Mouse (Mus musculus) embryonic facial prominence, embryonic 10.5 days (tissue): Measurements from ENCODE around the gene Pde4b. TPM values are rescaled to one million over a fixed set of nuclear protein-coding genes. Genes with fewer than 3 reads are reported as not detected.

Source experiments
- DNase-seq: peaks from one replicate; pipeline ENCODE4 v3.0.0-alpha.2; 2017; ENCODE audit warnings: low spot score
- H3K27ac ChIP-seq: fragments of 300-500 bp; sonication (generic); replicated peaks from 2 replicates; pipeline ENCODE4 v1.5.1; 2016; ENCODE audit warnings: mild to moderate bottlenecking
- H3K27me3 ChIP-seq: fragments of 300-500 bp; sonication (generic); replicated peaks from 2 replicates; pipeline ENCODE4 v1.6.1; 2016; ENCODE audit warnings: low read depth, mild to moderate bottlenecking; ENCODE audit not compliant: poor library complexity, severe bottlenecking
- H3K36me3 ChIP-seq: fragments of 300-500 bp; sonication (generic); replicated peaks from 2 replicates; pipeline ENCODE4 v1.6.1; 2016; ENCODE audit warnings: mild to moderate bottlenecking, moderate library complexity
- H3K4me1 ChIP-seq: fragments of 300-500 bp; sonication (generic); 2 replicates; pipeline ENCODE4 v1.6.1; 2016
- H3K4me3 ChIP-seq: fragments of 300-500 bp; sonication (generic); 2 replicates; pipeline ENCODE4 v1.5.1; 2016; ENCODE audit warnings: mild to moderate bottlenecking, moderate library complexity
- H3K9me3 ChIP-seq: fragments of 300-500 bp; sonication (generic); 2 replicates; pipeline ENCODE4 v1.6.1; 2016; ENCODE audit warnings: mild to moderate bottlenecking
- WGBS: fragments of 180-500 bp; shearing (Covaris S2); methylation state at CpG from one replicate; pipeline ENCODE4 v1.1.7; 2016; 5-methylcytosine and 5-hydroxymethylcytosine counted together
- polyA plus RNA-seq: library from polyadenylated mRNA; unstranded; fragments of >200 nt; fragmentation: Nextera tagmentation; extraction: Ambion mirVana; gene quantifications from 2 replicates; pipeline ENCODE4 v1.2.1, GENCODE M21; 2016

Pde4b gene
- polyA plus RNA-seq, 1 experiment from 2014 or later: 8.2 TPM

DNA sequence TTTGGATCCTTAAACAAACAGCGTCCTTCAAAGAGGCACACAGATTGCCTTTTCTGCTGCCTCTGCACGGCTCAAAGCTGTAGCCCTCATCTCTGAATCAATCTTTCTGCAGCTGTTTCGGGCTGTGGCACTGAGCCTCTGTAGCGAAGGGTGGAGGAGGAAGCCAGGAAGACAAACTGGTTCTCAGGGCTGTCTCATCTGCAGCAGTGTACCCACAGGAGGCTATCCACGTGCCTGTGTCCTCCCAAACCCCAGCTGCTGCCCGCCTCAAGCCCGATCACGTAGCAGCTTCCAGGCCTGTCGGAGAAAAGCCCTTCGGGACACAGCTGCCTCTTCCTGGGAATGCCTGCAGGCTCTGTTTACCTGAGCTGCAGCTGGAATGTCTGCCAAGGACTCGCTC lies 424.2 kb downstream of the Pde4b start:
- Histone ChIP-seq H3K4me3 (peak overlapping the region; percentile 37), H3K9me3 (no peaks in the 10 kb centered on the region), H3K27me3 (0 out of 2 replicates have a peak, but pooled peaks cover 4% of the 10 kb centered on the region), H3K27ac (peak overlapping the region; percentile 81), H3K4me1 (peaks cover 27% of the 10 kb centered on the region), H3K36me3 (no peaks in the 10 kb centered on the region)
- WGBS: 14% methylated on average over 11 of the region's 11 CpGs
- DNase-seq: peak; percentile 43

GRCm38 (mm10) chr4:102512940-102513339 lies 425.6 kb downstream of the Pde4b start:
- 88% methylated on average over 7 of the region's 7 CpGs for WGBS
- no peaks in the 10 kb centered on the region for H3K36me3 ChIP-seq

DNA sequence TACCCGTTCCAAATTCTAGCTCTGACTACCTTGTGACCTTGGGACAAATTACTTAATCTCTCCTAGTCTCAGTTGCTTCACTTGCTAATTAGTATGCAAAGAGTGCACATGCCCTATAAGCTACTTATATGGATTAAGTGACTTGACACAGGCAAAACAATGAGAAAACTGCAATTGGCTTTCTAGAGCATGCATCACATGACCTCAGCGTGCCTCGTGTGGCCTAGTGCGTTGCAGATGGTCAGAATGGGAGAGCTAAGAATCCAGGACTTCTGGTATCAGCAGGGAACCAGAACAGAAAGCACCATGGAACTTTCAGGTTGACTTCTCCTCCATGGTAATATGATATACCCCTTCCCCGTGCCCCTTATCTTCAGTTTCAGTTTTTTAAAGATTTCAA lies 426.2 kb downstream of the Pde4b start:
- Histone ChIP-seq H3K9me3 (no peaks in the 10 kb centered on the region), H3K27me3 (0 out of 2 replicates have a peak, but pooled peaks cover 4% of the 10 kb centered on the region), H3K4me1 (peaks cover 26% of the 10 kb centered on the region), H3K4me3 (no peak overlapping the region), H3K27ac (no peak overlapping the region), H3K36me3 (no peaks in the 10 kb centered on the region)
- 64% methylated on average over 5 of the region's 5 CpGs for WGBS
- no peak for DNase-seq

More at GRCm38 (mm10) chr4:102512940-102513339, 425.6 kb downstream of the Pde4b start:
- no peak for DNase-seq
- Histone ChIP-seq H3K4me1 (peaks cover 26% of the 10 kb centered on the region), H3K4me3 (no peak overlapping the region), H3K27ac (no peak overlapping the region), H3K9me3 (no peaks in the 10 kb centered on the region), H3K27me3 (0 out of 2 replicates have a peak, but pooled peaks cover 4% of the 10 kb centered on the region)

DNA sequence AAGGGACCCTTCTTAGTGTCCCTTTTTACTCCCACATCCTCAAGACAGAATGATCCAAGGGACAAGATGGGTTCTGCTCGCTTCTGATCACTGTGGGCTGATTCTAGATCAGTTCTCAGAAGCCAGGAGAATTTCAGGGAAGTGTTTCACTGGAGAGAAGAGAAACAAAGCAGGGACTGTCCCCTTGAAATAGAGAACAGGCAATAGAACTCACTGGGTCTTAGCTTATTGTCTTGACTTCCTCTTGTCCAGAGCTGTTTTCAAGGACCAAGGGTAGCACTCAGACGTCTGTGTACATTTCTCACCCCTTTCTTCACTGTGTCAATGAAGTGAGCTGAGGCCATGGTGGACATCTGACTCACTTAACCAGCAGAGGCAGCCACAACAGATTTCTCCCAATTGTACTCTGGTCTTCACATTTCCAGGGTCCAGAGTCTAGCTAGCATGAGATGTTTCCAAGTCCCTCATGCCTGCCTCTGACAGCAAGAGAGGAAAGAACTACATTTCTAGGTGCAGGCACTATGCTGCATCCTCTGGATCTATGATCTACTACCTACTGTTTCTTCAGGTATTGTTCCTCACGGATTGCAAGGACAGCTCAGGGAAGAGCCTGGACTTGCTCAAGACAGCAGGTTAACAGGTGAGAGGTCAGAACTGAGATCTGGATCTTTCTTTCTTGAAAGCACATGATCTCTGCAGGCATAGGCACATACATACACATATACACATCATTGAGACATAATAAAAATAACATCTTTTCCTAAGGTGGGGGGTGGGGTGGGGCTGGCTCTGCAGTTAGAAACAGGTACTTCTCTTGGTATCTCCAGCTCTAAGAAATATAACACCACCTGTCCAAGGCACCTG lies 427.9 kb downstream of the Pde4b start:
- no peak for DNase-seq
- Histone ChIP-seq H3K4me1 (peaks cover 22% of the 10 kb centered on the region), H3K27me3 (0 out of 2 replicates have a peak, but pooled peaks cover 4% of the 10 kb centered on the region), H3K4me3 (no peak overlapping the region), H3K9me3 (no peaks in the 10 kb centered on the region), H3K27ac (peak overlapping the region; percentile 4; the same call in 1 of the 2 replicates), H3K36me3 (no peaks in the 10 kb centered on the region)
- WGBS: 56% methylated on average over 3 of the region's 3 CpGs

- no peak for DNase-seq
- H3K27me3 ChIP-seq: 0 out of 2 replicates have a peak, but pooled peaks cover 4% of the 10 kb centered on the region
- no peaks in the 10 kb centered on the region for H3K9me3 ChIP-seq
- H3K4me3 ChIP-seq: no peak overlapping the region
- H3K36me3 ChIP-seq: no peaks in the 10 kb centered on the region
- peaks cover 13% of the 10 kb centered on the region for H3K4me1 ChIP-seq
- no peak overlapping the region for H3K27ac ChIP-seq
- 65% methylated on average over 4 of the region's 4 CpGs for WGBS
These were observed 429.1 kb downstream of the Pde4b start for GRCm38 (mm10) chr4:102516395-102516794.

GRCm38 (mm10) chr4:102516982-102517630 lies 429.8 kb downstream of the Pde4b start:
- 79% methylated on average over 7 of the region's 7 CpGs for WGBS
- no peaks in the 10 kb centered on the region for H3K36me3 ChIP-seq
- peaks cover 5% of the 10 kb centered on the region; the same call in 1 of the 2 replicates for H3K4me1 ChIP-seq

DNA sequence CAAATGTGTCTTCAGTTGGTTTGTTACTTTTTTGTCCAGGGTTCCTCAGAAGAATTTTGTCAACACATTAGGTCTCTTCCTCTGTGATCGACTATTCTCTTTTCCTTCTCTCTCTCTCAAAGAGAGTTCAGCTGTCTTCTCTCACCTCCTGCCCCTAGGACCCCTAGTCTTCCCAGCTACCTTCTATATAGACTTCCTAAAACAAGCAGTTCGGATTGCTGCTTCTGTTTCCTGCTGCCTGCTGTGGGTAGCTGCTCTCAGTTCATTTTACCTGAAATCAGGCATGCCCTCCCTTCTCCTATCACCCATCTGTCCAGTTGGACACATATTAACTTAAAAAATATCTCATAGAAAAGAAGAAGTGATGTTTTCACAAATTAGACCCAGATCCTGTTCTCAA lies 430.3 kb downstream of the Pde4b start:
- Histone ChIP-seq H3K4me3 (no peak overlapping the region), H3K36me3 (no peaks in the 10 kb centered on the region), H3K27ac (no peak overlapping the region), H3K4me1 (0 out of 2 replicates have a peak, but pooled peaks cover 3% of the 10 kb centered on the region), H3K9me3 (no peaks in the 10 kb centered on the region), H3K27me3 (0 out of 2 replicates have a peak, but pooled peaks cover 4% of the 10 kb centered on the region)
- DNase-seq: no peak
- 72% methylated on average over 2 of the region's 2 CpGs for WGBS

More at GRCm38 (mm10) chr4:102516982-102517630, 429.8 kb downstream of the Pde4b start:
- Histone ChIP-seq H3K4me3 (no peak overlapping the region), H3K27me3 (0 out of 2 replicates have a peak, but pooled peaks cover 4% of the 10 kb centered on the region), H3K27ac (no peak overlapping the region), H3K9me3 (no peaks in the 10 kb centered on the region)
- no peak for DNase-seq

- Histone ChIP-seq H3K27me3 (0 out of 2 replicates have a peak, but pooled peaks cover 4% of the 10 kb centered on the region), H3K4me1 (0 out of 2 replicates have a peak, but pooled peaks cover 3% of the 10 kb centered on the region), H3K9me3 (no peaks in the 10 kb centered on the region), H3K36me3 (no peaks in the 10 kb centered on the region), H3K4me3 (no peak overlapping the region), H3K27ac (no peak overlapping the region)
- WGBS: 94% methylated on average over 2 of the region's 2 CpGs
- DNase-seq: no peak
These were observed 431.0 kb downstream of the Pde4b start for GRCm38 (mm10) chr4:102518341-102518740.

GRCm38 (mm10) chr4:102520669-102521261 lies 433.4 kb downstream of the Pde4b start:
- H3K36me3 ChIP-seq: no peaks in the 10 kb centered on the region
- no peaks in the 10 kb centered on the region for H3K4me1 ChIP-seq
- no peak overlapping the region for H3K4me3 ChIP-seq
- no peak for DNase-seq
- H3K27me3 ChIP-seq: no peaks in the 10 kb centered on the region
- no peak overlapping the region for H3K27ac ChIP-seq
- H3K9me3 ChIP-seq: no peaks in the 10 kb centered on the region
- whole genome bisulfite sequencing: 68% methylated on average over 8 of the region's 8 CpGs

DNA sequence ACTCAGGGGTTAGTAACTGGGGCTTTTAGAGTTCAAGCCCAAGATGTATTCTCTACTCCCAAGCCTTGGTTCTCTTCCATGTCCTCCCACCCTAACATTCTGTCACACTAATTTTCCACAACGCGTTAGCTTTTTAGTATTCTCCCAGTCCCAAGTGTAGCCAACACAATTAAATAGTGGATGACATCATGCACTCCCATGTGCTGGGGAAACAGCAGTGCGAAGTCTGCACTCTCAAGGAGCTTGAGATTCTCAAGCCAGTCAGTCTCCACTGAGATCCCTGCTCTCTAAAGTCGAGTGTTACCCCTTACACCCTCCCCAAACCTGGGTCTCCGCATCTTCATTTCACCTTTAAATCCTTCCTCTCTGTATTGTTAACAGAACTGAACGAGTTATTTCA lies 434.1 kb downstream of the Pde4b start:
- no peaks in the 10 kb centered on the region for H3K9me3 ChIP-seq
- no peak overlapping the region for H3K27ac ChIP-seq
- 82% methylated on average over 6 of the region's 6 CpGs for WGBS
- no peaks in the 10 kb centered on the region for H3K4me1 ChIP-seq
- H3K4me3 ChIP-seq: no peak overlapping the region
- no peaks in the 10 kb centered on the region for H3K27me3 ChIP-seq
- H3K36me3 ChIP-seq: no peaks in the 10 kb centered on the region
- DNase-seq: no peak

- Histone ChIP-seq H3K36me3 (no peaks in the 10 kb centered on the region), H3K9me3 (no peaks in the 10 kb centered on the region), H3K4me1 (peaks cover 6% of the 10 kb centered on the region; the same call in 1 of the 2 replicates), H3K27ac (no peak overlapping the region), H3K4me3 (no peak overlapping the region), H3K27me3 (no peaks in the 10 kb centered on the region)
- DNase-seq: no peak
- 79% methylated on average over 7 of the region's 7 CpGs for WGBS
These were observed 440.0 kb downstream of the Pde4b start for GRCm38 (mm10) chr4:102527361-102527760.

- H3K27ac ChIP-seq: no peak overlapping the region
- no peaks in the 10 kb centered on the region for H3K36me3 ChIP-seq
- no peaks in the 10 kb centered on the region for H3K27me3 ChIP-seq
- no peak overlapping the region for H3K4me3 ChIP-seq
- DNase-seq: no peak
- H3K9me3 ChIP-seq: no peaks in the 10 kb centered on the region
- peaks cover 6% of the 10 kb centered on the region; the same call in 1 of the 2 replicates for H3K4me1 ChIP-seq
- 85% methylated on average over 4 of the region's 4 CpGs for WGBS
These were observed 443.5 kb downstream of the Pde4b start for GRCm38 (mm10) chr4:102530797-102531196.
